Mouse (Mus musculus) frontal cortex, postnatal 10 days (tissue): ENCODE measurements around the gene Tmem145.

Experiments
- DNase-seq, 2 experiments: peaks; one replicate each; pipeline ENCODE4 v3.0.0; 2022; ENCODE audit warnings: low spot score in 2 of 2, mixed read lengths in 1 of 2

Tmem145 gene

GRCm38 (mm10) chr7:25292107-25292506 is 13.8 kb upstream of the Tmem145 start:
- no peak for DNase-seq

- no peak for DNase-seq
These were observed 12.6 kb upstream of the Tmem145 start for GRCm38 (mm10) chr7:25293191-25293739.

GRCm38 (mm10) chr7:25294495-25294894 is 11.4 kb upstream of the Tmem145 start:
- DNase-seq, result no peak

GRCm38 (mm10) chr7:25294960-25295722 is 10.8 kb upstream of the Tmem145 start:
- no peak for DNase-seq

- DNase-seq, result peak in 1 of 2 experiments; percentile 29
These were observed 8.9 kb upstream of the Tmem145 start for GRCm38 (mm10) chr7:25296945-25297453.

GRCm38 (mm10) chr7:25297454-25298325 is 8.2 kb upstream of the Tmem145 start, which contains the start of gene Pafah1b3:
Pafah1b3 (minus strand) TSS chr7:25297986.
- peak; percentile 81 to 86 for DNase-seq

- no peak for DNase-seq
These were observed 4.8 kb upstream of the Tmem145 start, which contains the start of gene Prr19 for GRCm38 (mm10) chr7:25301063-25301462. Prr19 (plus strand) TSS chr7:25301411.

GRCm38 (mm10) chr7:25303003-25303684 is 2.8 kb upstream of the Tmem145 start:
- DNase-seq, result no peak

- no peak for DNase-seq
These were observed 2.3 kb upstream of the Tmem145 start for GRCm38 (mm10) chr7:25303685-25304006.

- no peak for DNase-seq
These were observed 425 bp upstream of the Tmem145 start for GRCm38 (mm10) chr7:25305481-25305880.

GRCm38 (mm10) chr7:25306614-25306996 is 699 bp downstream of the Tmem145 start:
- no peak for DNase-seq

- DNase-seq, result no peak
These were observed 2.9 kb downstream of the Tmem145 start for GRCm38 (mm10) chr7:25308702-25309318.

- no peak for DNase-seq
These were observed 3.5 kb downstream of the Tmem145 start for GRCm38 (mm10) chr7:25309425-25309824.

- no peak for DNase-seq
These were observed 5.3 kb downstream of the Tmem145 start for GRCm38 (mm10) chr7:25311193-25311592.

GRCm38 (mm10) chr7:25313325-25313724 is 7.4 kb downstream of the Tmem145 start:
- DNase-seq, result no peak

GRCm38 (mm10) chr7:25314606-25315305 is 8.8 kb downstream of the Tmem145 start:
- DNase-seq, result no peak

- DNase-seq, result peak in 1 of 2 experiments; percentile 42
These were observed 9.6 kb downstream of the Tmem145 start for GRCm38 (mm10) chr7:25315306-25316041.

GRCm38 (mm10) chr7:25316532-25317445 is 10.9 kb downstream of the Tmem145 start, which contains the start of gene Megf8:
Megf8 (plus strand) TSS chr7:25317164.
- peak; percentile 93 for DNase-seq
